Mouse (Mus musculus): ENCODE results near the gene Tmem178b. TPM values are rescaled to one million over a fixed set of nuclear protein-coding genes. Genes with fewer than 3 reads are reported as not detected.
A peak's percentile ranks its signal among the peaks of the same experiment; 100 is the strongest.

The Tmem178b gene
- polyA plus RNA-seq, 1 experiment from 2014 or later = 48.9 TPM

DNA sequence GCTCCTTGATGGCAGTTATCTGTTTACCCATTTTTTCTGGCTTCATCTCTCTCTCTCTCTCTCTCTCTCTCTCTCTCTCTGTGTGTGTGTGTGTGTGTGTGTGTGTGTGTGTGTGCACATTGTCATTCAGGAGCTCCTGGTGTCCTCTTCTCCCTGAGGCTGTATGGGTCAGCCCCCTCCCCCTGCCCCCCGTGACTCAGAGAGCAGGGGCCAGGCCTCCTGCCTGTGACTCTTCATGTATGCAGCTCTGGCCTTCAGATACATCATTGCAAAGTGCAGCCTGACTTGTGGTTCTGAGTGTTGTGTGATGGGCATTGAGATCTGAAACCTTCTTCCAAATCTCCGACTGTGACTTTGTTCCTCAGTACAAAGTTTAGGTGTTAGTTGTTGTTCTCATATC, 237.7 kb downstream of the Tmem178b start:
- no peak overlapping the region for H3K4me3 ChIP-seq (ENCODE audit: low read depth, low read length)
- peaks cover 4% of the 10 kb centered on the region; the same call in 1 of the 2 replicates for H3K4me1 ChIP-seq (ENCODE audit: control insufficient read depth, insufficient read depth, low read length)
- no peak overlapping the region for H3K9ac ChIP-seq (replicated peaks; ENCODE audit: low read depth, low read length)
- no peaks in the 10 kb centered on the region for H3K9me3 ChIP-seq (ENCODE audit: control insufficient read depth, low read length)
- WGBS = 73% methylated on average over 2 of the region's 2 CpGs
- no peaks in the 10 kb centered on the region for H3K36me3 ChIP-seq (ENCODE audit: control insufficient read depth, insufficient read depth, low read length)
- no peak for ATAC-seq (ENCODE audit: low read depth)
- H3K27ac ChIP-seq (ENCODE audit: low read depth, low read length) = no peak overlapping the region
- no peaks in the 10 kb centered on the region for H3K27me3 ChIP-seq (ENCODE audit: control insufficient read depth, insufficient read depth, low read length)
- no peak overlapping the region for H3K4me2 ChIP-seq (ENCODE audit: low read depth, low read length)

- H3K4me3 ChIP-seq (ENCODE audit: low read depth, low read length) = no peak overlapping the region
- no peaks in the 10 kb centered on the region for H3K36me3 ChIP-seq (ENCODE audit: control insufficient read depth, insufficient read depth, low read length)
- H3K9ac ChIP-seq (replicated peaks; ENCODE audit: low read depth, low read length) = no peak overlapping the region
- no peaks in the 10 kb centered on the region for H3K27me3 ChIP-seq (ENCODE audit: control insufficient read depth, insufficient read depth, low read length)
- WGBS = 82% methylated on average over 10 of the region's 10 CpGs
- H3K9me3 ChIP-seq (ENCODE audit: control insufficient read depth, low read length) = no peaks in the 10 kb centered on the region
- no peak for ATAC-seq (ENCODE audit: low read depth)
- H3K27ac ChIP-seq (ENCODE audit: low read depth, low read length) = 0 out of 2 replicates have a peak overlapping the region, but pooled peaks have one; percentile 12
- H3K4me1 ChIP-seq (ENCODE audit: control insufficient read depth, insufficient read depth, low read length) = peaks cover 5% of the 10 kb centered on the region; the same call in 1 of the 2 replicates
- H3K4me2 ChIP-seq (ENCODE audit: low read depth, low read length) = no peak overlapping the region
Observed at GRCm38 (mm10) chr6:40112488-40112887, 239.4 kb downstream of the Tmem178b start.

GRCm38 (mm10) chr6:40116225-40116624, 243.2 kb downstream of the Tmem178b start:
- Histone ChIP-seq H3K9ac (replicated peaks; ENCODE audit: low read depth, low read length) (no peak overlapping the region), H3K4me3 (ENCODE audit: low read depth, low read length) (no peak overlapping the region), H3K36me3 (ENCODE audit: control insufficient read depth, insufficient read depth, low read length) (no peaks in the 10 kb centered on the region), H3K27ac (ENCODE audit: low read depth, low read length) (no peak overlapping the region), H3K9me3 (ENCODE audit: control insufficient read depth, low read length) (no peaks in the 10 kb centered on the region), H3K27me3 (ENCODE audit: control insufficient read depth, insufficient read depth, low read length) (no peaks in the 10 kb centered on the region), H3K4me2 (ENCODE audit: low read depth, low read length) (no peak overlapping the region), H3K4me1 (ENCODE audit: control insufficient read depth, insufficient read depth, low read length) (peaks cover 5% of the 10 kb centered on the region; the same call in 1 of the 2 replicates)
- ATAC-seq (ENCODE audit: low read depth) = no peak
- 42% methylated on average over 3 of the region's 3 CpGs for WGBS

- Histone ChIP-seq H3K9ac (replicated peaks; ENCODE audit: low read depth, low read length) (no peak overlapping the region), H3K36me3 (ENCODE audit: control insufficient read depth, insufficient read depth, low read length) (no peaks in the 10 kb centered on the region), H3K27me3 (ENCODE audit: control insufficient read depth, insufficient read depth, low read length) (no peaks in the 10 kb centered on the region), H3K4me1 (ENCODE audit: control insufficient read depth, insufficient read depth, low read length) (peaks cover 5% of the 10 kb centered on the region; the same call in 1 of the 2 replicates), H3K4me2 (ENCODE audit: low read depth, low read length) (no peak overlapping the region), H3K9me3 (ENCODE audit: control insufficient read depth, low read length) (no peaks in the 10 kb centered on the region), H3K27ac (ENCODE audit: low read depth, low read length) (no peak overlapping the region), H3K4me3 (ENCODE audit: low read depth, low read length) (no peak overlapping the region)
- WGBS = 84% methylated on average over 2 of the region's 2 CpGs
- no peak for ATAC-seq (ENCODE audit: low read depth)
Observed at GRCm38 (mm10) chr6:40120176-40120575, 247.1 kb downstream of the Tmem178b start.

GRCm38 (mm10) chr6:40121494-40121893, 248.4 kb downstream of the Tmem178b start:
- no peak overlapping the region for H3K4me2 ChIP-seq (ENCODE audit: low read depth, low read length)
- no peak overlapping the region for H3K27ac ChIP-seq (ENCODE audit: low read depth, low read length)
- ATAC-seq (ENCODE audit: low read depth) = no peak
- H3K36me3 ChIP-seq (ENCODE audit: control insufficient read depth, insufficient read depth, low read length) = no peaks in the 10 kb centered on the region
- no peaks in the 10 kb centered on the region for H3K27me3 ChIP-seq (ENCODE audit: control insufficient read depth, insufficient read depth, low read length)
- H3K4me3 ChIP-seq (ENCODE audit: low read depth, low read length) = no peak overlapping the region
- no peaks in the 10 kb centered on the region for H3K9me3 ChIP-seq (ENCODE audit: control insufficient read depth, low read length)
- H3K4me1 ChIP-seq (ENCODE audit: control insufficient read depth, insufficient read depth, low read length) = no peaks in the 10 kb centered on the region
- WGBS = 59% methylated on average over 4 of the region's 4 CpGs
- no peak overlapping the region for H3K9ac ChIP-seq (replicated peaks; ENCODE audit: low read depth, low read length)

DNA sequence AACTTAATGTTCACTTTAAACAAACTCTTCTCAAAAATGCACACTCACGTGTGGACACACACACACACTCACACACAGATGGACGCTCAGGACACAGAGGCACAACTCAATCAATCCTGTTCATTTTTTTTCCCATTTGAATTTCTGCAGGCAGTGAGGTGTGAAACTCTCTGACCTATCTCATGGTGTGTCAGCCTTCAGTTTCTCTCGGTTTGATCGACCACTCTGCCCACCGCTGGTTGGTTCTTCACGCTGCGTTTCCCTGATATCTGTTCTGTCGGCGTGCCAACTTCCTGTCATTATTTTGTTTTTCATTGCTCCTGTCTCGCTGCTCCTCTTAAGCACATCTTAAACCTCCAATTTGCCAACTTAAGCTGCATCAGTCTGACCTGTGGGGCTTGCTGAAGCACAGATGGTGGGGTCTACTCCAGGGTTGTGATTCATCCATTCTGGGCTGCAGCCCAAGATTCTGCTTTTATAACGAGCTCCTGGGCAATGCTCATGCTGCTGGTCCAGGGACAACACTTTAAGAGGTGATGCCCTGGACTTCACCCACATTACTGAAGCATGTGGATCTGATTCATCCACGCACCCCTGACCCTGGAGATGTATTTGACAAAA, 250.1 kb downstream of the Tmem178b start:
- Histone ChIP-seq H3K4me3 (ENCODE audit: low read depth, low read length) (no peak overlapping the region), H3K9me3 (ENCODE audit: control insufficient read depth, low read length) (no peaks in the 10 kb centered on the region), H3K27me3 (ENCODE audit: control insufficient read depth, insufficient read depth, low read length) (no peaks in the 10 kb centered on the region), H3K4me1 (ENCODE audit: control insufficient read depth, insufficient read depth, low read length) (no peaks in the 10 kb centered on the region), H3K4me2 (ENCODE audit: low read depth, low read length) (no peak overlapping the region), H3K27ac (ENCODE audit: low read depth, low read length) (no peak overlapping the region), H3K9ac (replicated peaks; ENCODE audit: low read depth, low read length) (no peak overlapping the region), H3K36me3 (ENCODE audit: control insufficient read depth, insufficient read depth, low read length) (no peaks in the 10 kb centered on the region)
- no peak for ATAC-seq (ENCODE audit: low read depth)
- 71% methylated on average over 12 of the region's 12 CpGs for WGBS

DNA sequence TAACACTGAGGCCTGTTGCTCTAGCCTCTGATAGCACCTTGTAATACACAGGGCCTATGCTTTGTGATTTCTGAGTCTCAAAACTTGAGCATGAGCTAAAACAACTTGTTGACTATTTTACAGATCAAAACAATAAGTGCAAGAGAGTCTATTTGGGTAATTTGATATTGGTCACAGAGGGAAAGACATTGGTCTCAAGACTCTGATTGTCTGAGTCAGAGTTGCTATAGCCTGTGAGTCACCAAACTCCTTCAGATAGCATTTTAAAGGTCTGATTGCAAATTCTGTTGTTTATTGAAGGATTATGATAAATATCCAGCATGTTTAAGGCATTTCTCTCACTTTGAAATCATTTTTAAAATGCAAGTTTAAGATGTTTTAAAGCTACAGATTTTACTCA, 250.9 kb downstream of the Tmem178b start:
- no peak overlapping the region for H3K9ac ChIP-seq (replicated peaks; ENCODE audit: low read depth, low read length)
- no peak overlapping the region for H3K27ac ChIP-seq (ENCODE audit: low read depth, low read length)
- ATAC-seq (ENCODE audit: low read depth) = no peak
- no peak overlapping the region for H3K4me3 ChIP-seq (ENCODE audit: low read depth, low read length)
- H3K4me2 ChIP-seq (ENCODE audit: low read depth, low read length) = no peak overlapping the region
- no peaks in the 10 kb centered on the region for H3K27me3 ChIP-seq (ENCODE audit: control insufficient read depth, insufficient read depth, low read length)
- no peaks in the 10 kb centered on the region for H3K4me1 ChIP-seq (ENCODE audit: control insufficient read depth, insufficient read depth, low read length)
- H3K9me3 ChIP-seq (ENCODE audit: control insufficient read depth, low read length) = no peaks in the 10 kb centered on the region
- H3K36me3 ChIP-seq (ENCODE audit: control insufficient read depth, insufficient read depth, low read length) = no peaks in the 10 kb centered on the region

DNA sequence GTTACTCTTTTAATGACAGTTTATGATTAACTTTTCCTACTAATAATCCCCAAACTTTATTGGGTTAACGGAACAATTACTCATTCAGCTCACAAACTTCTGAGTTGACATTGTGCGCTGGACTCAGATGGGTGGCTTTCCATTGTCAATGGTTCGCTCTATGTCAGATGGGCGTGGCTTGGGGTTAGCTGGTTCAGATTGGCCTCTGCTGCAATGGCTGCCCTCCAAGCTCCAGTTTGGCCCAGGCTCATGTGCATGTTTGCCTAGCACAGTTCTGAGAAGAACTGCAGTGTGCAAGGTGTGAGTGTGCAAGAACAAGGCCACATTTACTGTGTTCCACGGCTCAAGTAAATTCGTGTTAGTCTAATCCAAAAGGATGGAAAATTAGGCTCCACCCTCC, 255.6 kb downstream of the Tmem178b start:
- Histone ChIP-seq H3K36me3 (ENCODE audit: control insufficient read depth, insufficient read depth, low read length) (no peaks in the 10 kb centered on the region), H3K27ac (ENCODE audit: low read depth, low read length) (no peak overlapping the region), H3K27me3 (ENCODE audit: control insufficient read depth, insufficient read depth, low read length) (no peaks in the 10 kb centered on the region), H3K4me1 (ENCODE audit: control insufficient read depth, insufficient read depth, low read length) (no peaks in the 10 kb centered on the region), H3K9me3 (ENCODE audit: control insufficient read depth, low read length) (no peaks in the 10 kb centered on the region), H3K4me2 (ENCODE audit: low read depth, low read length) (no peak overlapping the region), H3K4me3 (ENCODE audit: low read depth, low read length) (no peak overlapping the region), H3K9ac (replicated peaks; ENCODE audit: low read depth, low read length) (no peak overlapping the region)
- 86% methylated on average over 6 of the region's 6 CpGs for WGBS
- ATAC-seq (ENCODE audit: low read depth) = no peak

- Histone ChIP-seq H3K27ac (ENCODE audit: low read depth, low read length) (no peak overlapping the region), H3K4me2 (ENCODE audit: low read depth, low read length) (no peak overlapping the region), H3K9ac (replicated peaks; ENCODE audit: low read depth, low read length) (no peak overlapping the region), H3K9me3 (ENCODE audit: control insufficient read depth, low read length) (no peaks in the 10 kb centered on the region), H3K4me3 (ENCODE audit: low read depth, low read length) (no peak overlapping the region), H3K36me3 (ENCODE audit: control insufficient read depth, insufficient read depth, low read length) (no peaks in the 10 kb centered on the region), H3K27me3 (ENCODE audit: control insufficient read depth, insufficient read depth, low read length) (no peaks in the 10 kb centered on the region), H3K4me1 (ENCODE audit: control insufficient read depth, insufficient read depth, low read length) (peaks cover under 1% of the 10 kb centered on the region; the same call in 1 of the 2 replicates)
- 97% methylated on average over 1 of the region's 1 CpGs for WGBS
- no peak for ATAC-seq (ENCODE audit: low read depth)
Observed at GRCm38 (mm10) chr6:40131936-40132335, 258.9 kb downstream of the Tmem178b start.

Data from neural tube, embryonic 14.5 days (tissue).